Mouse (Mus musculus): ENCODE measurements at regions not wholly inside any gene's neighbourhood (a gene's known extent, or its start where the extent isn't known, plus 50 kb on each side); places are given as distances from the start of the nearest gene placed in this dataset.

DNA sequence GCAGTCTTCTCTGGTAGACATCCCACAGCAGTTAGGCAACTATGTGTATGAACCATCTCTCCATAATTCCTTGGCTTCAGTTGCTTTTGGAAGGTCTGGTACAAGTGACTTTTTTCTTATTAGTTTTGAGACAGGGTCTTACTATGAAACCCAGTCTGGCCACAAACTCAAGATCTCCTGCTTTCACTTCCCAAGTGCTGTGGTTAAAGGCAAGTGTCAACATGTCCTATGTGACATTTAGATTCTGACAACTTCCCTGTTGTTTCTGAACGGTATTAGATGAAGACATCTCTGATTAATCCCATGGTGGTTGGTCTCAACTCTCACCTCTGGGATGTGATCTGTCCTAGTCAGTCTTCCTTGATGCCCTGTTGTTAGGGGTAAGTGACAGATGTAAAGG is 88.4 kb upstream of the Fbxo33 start:
- ATAC-seq = no peak
- 69% methylated on average over 1 of the region's 1 CpGs for WGBS
- H3K4me2 ChIP-seq (ENCODE audit: low read length) = no peak overlapping the region

DNA sequence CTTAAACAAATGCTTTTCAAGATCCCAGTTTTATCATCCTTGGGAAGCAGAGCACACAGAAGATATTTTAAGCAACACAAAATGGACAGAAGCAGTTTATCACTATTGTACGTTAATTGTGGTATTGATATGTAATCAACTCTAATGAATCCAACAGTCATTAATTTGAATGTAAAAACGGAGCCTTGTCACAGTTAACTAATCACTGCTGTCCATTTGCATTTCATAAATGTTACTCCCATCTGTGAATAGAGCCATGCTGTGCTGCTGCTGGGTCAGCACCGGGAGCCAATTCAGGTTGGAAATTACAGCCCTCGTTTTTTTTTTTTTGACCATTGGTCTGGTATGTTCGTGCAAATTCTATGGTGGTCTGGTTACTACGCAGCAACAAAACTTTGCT is 85.0 kb upstream of the Fbxo33 start:
- Histone ChIP-seq H3K4me2 (ENCODE audit: low read length) (no peak overlapping the region), H3K4me3 (ENCODE audit: low read length) (no peak overlapping the region), H3K4me1 (ENCODE audit: control insufficient read depth, insufficient read depth, low read depth, low read length) (no peaks in the 10 kb centered on the region), H3K9ac (ENCODE audit: low read depth, low read length) (no peak overlapping the region), H3K36me3 (ENCODE audit: control insufficient read depth, insufficient read depth, low read length) (no peaks in the 10 kb centered on the region), H3K27me3 (replicated peaks; ENCODE audit: control insufficient read depth, insufficient read depth, low read length) (no peaks in the 10 kb centered on the region), H3K27ac (ENCODE audit: low read depth, low read length) (no peak overlapping the region), H3K9me3 (ENCODE audit: control insufficient read depth, low read length) (no peaks in the 10 kb centered on the region)
- ATAC-seq = no peak
- 32% methylated on average over 6 of the region's 6 CpGs for WGBS

More for the DNA sequence above, 88.4 kb upstream of the Fbxo33 start:
- Histone ChIP-seq H3K9me3 (ENCODE audit: control insufficient read depth, low read length) (no peaks in the 10 kb centered on the region), H3K4me3 (ENCODE audit: low read length) (no peak overlapping the region), H3K36me3 (ENCODE audit: control insufficient read depth, insufficient read depth, low read length) (no peaks in the 10 kb centered on the region), H3K9ac (ENCODE audit: low read depth, low read length) (no peak overlapping the region), H3K27me3 (replicated peaks; ENCODE audit: control insufficient read depth, insufficient read depth, low read length) (no peaks in the 10 kb centered on the region), H3K27ac (ENCODE audit: low read depth, low read length) (no peak overlapping the region), H3K4me1 (ENCODE audit: control insufficient read depth, insufficient read depth, low read depth, low read length) (no peaks in the 10 kb centered on the region)
